Mouse (Mus musculus): ENCODE measurements around the gene Sp1. TPM values are rescaled to one million over a fixed set of nuclear protein-coding genes. Genes with fewer than 3 reads are reported as not detected.

The Sp1 gene
- polyA plus RNA-seq, 1 experiment from 2014 or later: 6.9 TPM

GRCm38 (mm10) chr15:102376453-102377162 lies 29.3 kb upstream of the Sp1 start:
- under 1% methylated on average over 43 of the region's 43 CpGs for WGBS
- no peaks in the 10 kb centered on the region for H3K36me3 ChIP-seq
- peak overlapping the region; percentile 74 for H3K27ac ChIP-seq (ENCODE audit: poor library complexity, severe bottlenecking)
- peaks cover 17% of the 10 kb centered on the region for H3K4me1 ChIP-seq (replicated peaks)
- peak overlapping the region; percentile 75 for H3K9ac ChIP-seq
- peak overlapping the region; percentile 66 for H3K4me3 ChIP-seq
- peaks cover 8% of the 10 kb centered on the region; the same call in 1 of the 2 replicates for H3K27me3 ChIP-seq (replicated peaks)
- peak; percentile 90 for ATAC-seq (ENCODE audit: insufficient number of reproducible peaks, low FRiP score)
- peak overlapping the region; percentile 98 for H3K4me2 ChIP-seq
- H3K9me3 ChIP-seq (replicated peaks): no peaks in the 10 kb centered on the region

GRCm38 (mm10) chr15:102377163-102377543 lies 28.8 kb upstream of the Sp1 start:
- ATAC-seq (ENCODE audit: insufficient number of reproducible peaks, low FRiP score): peak; percentile 83
- H3K27me3 ChIP-seq (replicated peaks): peaks cover 3% of the 10 kb centered on the region; the same call in 1 of the 2 replicates

GRCm38 (mm10) chr15:102377810-102378262 lies 28.1 kb upstream of the Sp1 start:
- Histone ChIP-seq H3K9me3 (replicated peaks) (no peaks in the 10 kb centered on the region), H3K4me2 (peak overlapping the region; percentile 98), H3K27ac (ENCODE audit: poor library complexity, severe bottlenecking) (peak overlapping the region; percentile 74), H3K4me1 (replicated peaks) (peaks cover 17% of the 10 kb centered on the region), H3K27me3 (replicated peaks) (peaks cover 3% of the 10 kb centered on the region; the same call in 1 of the 2 replicates), H3K36me3 (no peaks in the 10 kb centered on the region), H3K9ac (0 out of 2 replicates have a peak overlapping the region, but pooled peaks have one; percentile 75), H3K4me3 (0 out of 2 replicates have a peak overlapping the region, but pooled peaks have one; percentile 5)
- WGBS: 7% methylated on average over 10 of the region's 10 CpGs
- ATAC-seq (ENCODE audit: insufficient number of reproducible peaks, low FRiP score): 0 out of 2 replicates have a peak, but pooled peaks have one; percentile 60

More at GRCm38 (mm10) chr15:102377163-102377543, 28.8 kb upstream of the Sp1 start:
- H3K4me3 ChIP-seq: peak overlapping the region; percentile 66
- peak overlapping the region; percentile 74 for H3K27ac ChIP-seq (ENCODE audit: poor library complexity, severe bottlenecking)
- WGBS: 0% methylated on average over 7 of the region's 7 CpGs
- no peaks in the 10 kb centered on the region for H3K36me3 ChIP-seq
- H3K4me2 ChIP-seq: peak overlapping the region; percentile 98
- H3K4me1 ChIP-seq (replicated peaks): peaks cover 17% of the 10 kb centered on the region
- no peaks in the 10 kb centered on the region for H3K9me3 ChIP-seq (replicated peaks)
- H3K9ac ChIP-seq: peak overlapping the region; percentile 75

GRCm38 (mm10) chr15:102381575-102381974 lies 24.4 kb upstream of the Sp1 start:
- no peak overlapping the region for H3K4me2 ChIP-seq
- H3K4me1 ChIP-seq (replicated peaks): peaks cover 11% of the 10 kb centered on the region
- H3K9ac ChIP-seq: no peak overlapping the region
- WGBS: 1% methylated on average over 7 of the region's 7 CpGs
- no peak overlapping the region for H3K4me3 ChIP-seq
- H3K36me3 ChIP-seq: no peaks in the 10 kb centered on the region
- ATAC-seq (ENCODE audit: insufficient number of reproducible peaks, low FRiP score): peak; percentile 37; the same call in 1 of the 2 replicates
- no peaks in the 10 kb centered on the region for H3K27me3 ChIP-seq (replicated peaks)
- no peak overlapping the region for H3K27ac ChIP-seq (ENCODE audit: poor library complexity, severe bottlenecking)
- H3K9me3 ChIP-seq (replicated peaks): no peaks in the 10 kb centered on the region

- H3K27me3 ChIP-seq (replicated peaks): no peaks in the 10 kb centered on the region
- no peaks in the 10 kb centered on the region for H3K9me3 ChIP-seq (replicated peaks)
- no peaks in the 10 kb centered on the region for H3K36me3 ChIP-seq
- no peaks in the 10 kb centered on the region for H3K4me1 ChIP-seq (replicated peaks)
- ATAC-seq (ENCODE audit: insufficient number of reproducible peaks, low FRiP score): no peak
- no peak overlapping the region for H3K4me3 ChIP-seq
- H3K4me2 ChIP-seq: no peak overlapping the region
- 81% methylated on average over 6 of the region's 6 CpGs for WGBS
- H3K27ac ChIP-seq (ENCODE audit: poor library complexity, severe bottlenecking): no peak overlapping the region
- H3K9ac ChIP-seq: no peak overlapping the region
Measured at GRCm38 (mm10) chr15:102383671-102384070, 22.3 kb upstream of the Sp1 start.

- H3K36me3 ChIP-seq: no peaks in the 10 kb centered on the region
- no peaks in the 10 kb centered on the region for H3K27me3 ChIP-seq (replicated peaks)
- no peak overlapping the region for H3K27ac ChIP-seq (ENCODE audit: poor library complexity, severe bottlenecking)
- no peaks in the 10 kb centered on the region for H3K9me3 ChIP-seq (replicated peaks)
- no peak overlapping the region for H3K4me3 ChIP-seq
- 51% methylated on average over 9 of the region's 9 CpGs for WGBS
- no peak for ATAC-seq (ENCODE audit: insufficient number of reproducible peaks, low FRiP score)
- H3K4me2 ChIP-seq: no peak overlapping the region
- H3K9ac ChIP-seq: no peak overlapping the region
- H3K4me1 ChIP-seq (replicated peaks): no peaks in the 10 kb centered on the region
Measured at GRCm38 (mm10) chr15:102386640-102387039, 19.3 kb upstream of the Sp1 start.

GRCm38 (mm10) chr15:102388942-102389341 lies 17.0 kb upstream of the Sp1 start:
- H3K4me2 ChIP-seq: no peak overlapping the region
- H3K4me1 ChIP-seq (replicated peaks): peaks cover 13% of the 10 kb centered on the region
- no peak for ATAC-seq (ENCODE audit: insufficient number of reproducible peaks, low FRiP score)
- no peak overlapping the region for H3K27ac ChIP-seq (ENCODE audit: poor library complexity, severe bottlenecking)
- H3K9ac ChIP-seq: no peak overlapping the region
- WGBS: 83% methylated on average over 3 of the region's 3 CpGs
- no peaks in the 10 kb centered on the region for H3K27me3 ChIP-seq (replicated peaks)
- no peaks in the 10 kb centered on the region for H3K36me3 ChIP-seq
- no peak overlapping the region for H3K4me3 ChIP-seq
- no peaks in the 10 kb centered on the region for H3K9me3 ChIP-seq (replicated peaks)

GRCm38 (mm10) chr15:102392520-102392919 lies 13.4 kb upstream of the Sp1 start:
- no peak for ATAC-seq (ENCODE audit: insufficient number of reproducible peaks, low FRiP score)
- Histone ChIP-seq H3K27me3 (replicated peaks) (no peaks in the 10 kb centered on the region), H3K4me3 (no peak overlapping the region), H3K4me2 (no peak overlapping the region), H3K36me3 (no peaks in the 10 kb centered on the region), H3K4me1 (replicated peaks) (peaks cover 25% of the 10 kb centered on the region), H3K9me3 (replicated peaks) (no peaks in the 10 kb centered on the region), H3K27ac (ENCODE audit: poor library complexity, severe bottlenecking) (peak overlapping the region; percentile 68; the same call in 1 of the 2 replicates), H3K9ac (no peak overlapping the region)
- WGBS: 28% methylated on average over 2 of the region's 2 CpGs

GRCm38 (mm10) chr15:102393584-102394014 lies 12.3 kb upstream of the Sp1 start:
- Histone ChIP-seq H3K4me2 (no peak overlapping the region), H3K4me1 (replicated peaks) (peaks cover 29% of the 10 kb centered on the region), H3K9ac (no peak overlapping the region), H3K36me3 (no peaks in the 10 kb centered on the region), H3K4me3 (no peak overlapping the region), H3K27me3 (replicated peaks) (no peaks in the 10 kb centered on the region), H3K27ac (ENCODE audit: poor library complexity, severe bottlenecking) (peak overlapping the region; percentile 68), H3K9me3 (replicated peaks) (no peaks in the 10 kb centered on the region)
- ATAC-seq (ENCODE audit: insufficient number of reproducible peaks, low FRiP score): no peak

GRCm38 (mm10) chr15:102395061-102395460 lies 10.9 kb upstream of the Sp1 start:
- Histone ChIP-seq H3K4me2 (peak overlapping the region; percentile 2; the same call in 1 of the 2 replicates), H3K9ac (no peak overlapping the region), H3K27ac (ENCODE audit: poor library complexity, severe bottlenecking) (peak overlapping the region; percentile 71), H3K36me3 (no peaks in the 10 kb centered on the region), H3K4me1 (replicated peaks) (peaks cover 36% of the 10 kb centered on the region), H3K27me3 (replicated peaks) (no peaks in the 10 kb centered on the region), H3K9me3 (replicated peaks) (no peaks in the 10 kb centered on the region), H3K4me3 (no peak overlapping the region)
- WGBS: 10% methylated on average over 3 of the region's 3 CpGs
- peak; percentile 82 for ATAC-seq (ENCODE audit: insufficient number of reproducible peaks, low FRiP score)

GRCm38 (mm10) chr15:102398629-102399028 lies 7.3 kb upstream of the Sp1 start:
- Histone ChIP-seq H3K9ac (peak overlapping the region; percentile 19; the same call in 1 of the 2 replicates), H3K4me3 (peak overlapping the region; percentile 58), H3K4me1 (replicated peaks) (peaks cover 38% of the 10 kb centered on the region), H3K4me2 (peak overlapping the region; percentile 72), H3K9me3 (replicated peaks) (no peaks in the 10 kb centered on the region), H3K27me3 (replicated peaks) (no peaks in the 10 kb centered on the region), H3K27ac (ENCODE audit: poor library complexity, severe bottlenecking) (no peak overlapping the region), H3K36me3 (no peaks in the 10 kb centered on the region)
- 19% methylated on average over 5 of the region's 5 CpGs for WGBS
- ATAC-seq (ENCODE audit: insufficient number of reproducible peaks, low FRiP score): no peak
